Mouse (Mus musculus) c-Kit-positive CD71-negative TER-119-negative erythroid progenitor cells, embryonic 14.5 days (primary cell): ENCODE data around the gene Nmnat3.

Experiments used
- DNase-seq: peaks from one replicate; pipeline ENCODE4 v3.0.0-alpha.2; 2013; ENCODE audit warnings: low read depth

The Nmnat3 gene

DNA sequence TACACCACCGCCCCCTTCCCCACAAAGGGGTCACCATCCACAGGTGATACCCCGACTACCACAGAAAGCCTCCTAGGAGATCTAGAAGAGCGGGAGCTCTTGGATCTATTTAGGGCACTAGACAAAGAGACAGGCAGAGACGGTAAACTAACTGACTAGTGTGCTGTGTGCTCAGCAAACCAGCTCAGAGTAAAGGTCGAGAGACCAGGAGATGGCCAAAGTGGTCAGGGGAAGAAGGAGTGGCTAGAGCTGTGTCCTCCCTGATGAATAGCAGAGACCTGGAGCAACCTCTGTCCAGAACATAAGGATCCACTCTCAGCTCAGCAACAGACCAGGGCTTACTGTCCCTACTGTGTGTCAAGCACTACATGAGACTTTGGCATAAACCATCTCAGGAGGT is 135.4 kb downstream of the Nmnat3 start, which contains the start of gene Rbp1:
Gene Rbp1, plus strand, starts transcription at position 306 of the 400 bp plus-strand sequence.
- no peak for DNase-seq

DNA sequence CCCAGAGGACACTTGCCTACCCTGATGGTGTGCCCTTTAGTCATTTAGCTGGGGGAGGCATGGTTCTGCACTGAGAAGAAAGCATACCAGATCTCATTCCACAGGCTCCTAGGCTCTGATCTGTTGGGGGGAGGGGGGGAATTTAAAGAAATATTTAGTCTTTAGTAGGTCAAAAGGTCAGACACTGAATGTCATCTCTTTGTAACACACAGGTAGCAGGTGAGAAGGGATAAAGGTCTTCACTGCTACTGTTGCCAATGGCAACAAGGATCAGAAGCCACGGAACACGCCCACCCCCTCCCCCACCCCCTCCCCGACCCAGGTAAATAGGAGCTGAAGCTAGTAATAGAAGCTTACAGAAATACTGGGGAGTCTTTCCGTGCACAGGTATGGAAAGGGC is 136.5 kb downstream of the Nmnat3 start:
- no peak for DNase-seq

DNA sequence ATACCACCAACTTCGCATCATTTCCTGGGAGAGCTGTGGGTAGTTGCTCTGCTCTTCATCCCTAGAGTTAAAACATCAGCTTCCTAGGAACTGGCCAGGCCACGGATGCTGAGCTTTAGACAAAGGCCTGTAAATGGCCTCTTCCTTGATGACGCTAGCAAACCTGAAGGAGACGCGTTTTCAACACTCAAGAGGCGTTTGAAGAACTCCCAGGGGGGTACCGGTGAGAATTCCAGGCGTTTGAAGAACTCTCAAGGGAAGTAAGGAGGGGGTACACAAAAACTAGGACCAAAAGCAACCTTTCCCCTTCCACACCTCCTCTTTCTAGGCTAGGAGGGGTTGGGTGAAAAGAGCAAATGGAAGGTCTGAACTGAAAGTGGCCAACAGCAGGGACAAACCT is 137.1 kb downstream of the Nmnat3 start:
- DNase-seq: no peak

DNA sequence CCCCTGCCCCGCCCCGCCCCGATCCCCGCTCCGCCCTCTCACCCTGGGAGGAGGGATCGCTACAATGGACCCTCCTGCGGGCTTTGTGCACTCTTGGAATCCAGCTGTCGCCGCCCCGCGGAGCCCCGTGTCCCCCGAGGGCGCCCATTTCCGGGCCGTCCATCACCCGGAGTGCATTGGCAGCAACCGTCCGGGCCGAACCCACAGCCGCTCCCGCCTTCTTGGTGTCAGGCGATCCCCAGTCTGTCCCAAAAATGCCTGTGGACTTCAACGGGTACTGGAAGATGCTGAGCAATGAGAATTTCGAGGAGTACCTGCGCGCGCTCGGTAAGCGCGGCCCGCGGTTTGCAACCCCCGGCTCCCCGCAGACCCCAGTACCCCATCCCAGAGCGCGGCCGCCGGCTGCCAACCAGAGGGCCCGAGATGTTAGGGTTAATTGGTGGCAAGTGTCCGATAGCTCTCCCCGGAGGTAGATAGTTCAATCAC is 137.5 kb downstream of the Nmnat3 start:
- no peak for DNase-seq

DNA sequence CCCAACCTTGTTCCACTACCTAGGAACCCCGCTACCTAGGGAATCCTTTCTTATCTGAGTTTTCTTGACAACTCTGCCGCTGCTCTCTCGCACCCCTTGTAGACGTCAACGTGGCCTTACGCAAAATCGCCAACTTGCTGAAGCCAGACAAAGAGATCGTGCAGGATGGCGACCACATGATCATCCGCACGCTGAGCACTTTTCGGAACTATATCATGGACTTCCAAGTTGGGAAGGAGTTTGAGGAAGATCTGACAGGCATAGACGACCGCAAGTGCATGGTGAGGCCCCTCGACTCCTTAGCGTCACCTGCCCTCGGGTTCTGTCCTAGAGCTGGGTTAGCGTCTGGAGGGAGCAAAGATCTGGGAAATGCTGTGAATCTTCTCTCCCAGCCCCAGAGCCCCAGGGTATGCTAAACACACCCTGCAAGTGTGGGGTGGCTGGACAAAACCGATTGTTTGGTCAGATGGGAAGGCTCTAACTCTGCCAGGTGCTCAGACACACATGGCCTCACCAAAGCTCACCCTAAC is 138.2 kb downstream of the Nmnat3 start:
- DNase-seq: no peak

DNA sequence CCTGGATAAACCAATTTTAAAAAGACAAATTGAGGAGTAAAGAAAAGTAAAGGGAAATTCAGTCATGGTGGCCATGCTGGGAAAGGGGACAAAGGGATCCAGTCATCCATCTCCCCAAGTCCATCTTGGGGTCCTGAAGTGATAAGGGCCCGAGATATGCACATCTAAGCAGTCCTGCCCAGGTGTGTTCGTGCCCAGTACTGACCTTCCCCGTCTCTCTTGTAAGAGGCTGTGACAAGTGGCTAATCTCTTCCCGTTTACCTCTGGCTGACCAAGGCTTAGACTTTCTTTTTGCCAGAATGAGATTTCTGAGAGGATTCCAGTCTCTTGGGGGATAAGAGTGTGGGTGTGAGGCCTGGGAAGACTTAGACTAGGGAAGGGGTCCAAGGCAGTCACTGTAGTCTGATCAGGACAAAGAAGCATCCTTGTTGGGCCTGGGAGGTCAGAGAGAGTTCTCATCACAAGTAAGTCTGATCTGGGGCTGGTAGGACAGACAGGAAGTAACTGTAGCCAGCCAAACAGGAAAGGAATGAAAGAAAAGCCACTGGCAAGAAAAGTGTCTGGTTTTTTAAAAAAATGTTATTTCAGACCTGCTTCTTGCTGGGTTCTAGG is 140.8 kb downstream of the Nmnat3 start:
- DNase-seq: no peak

DNA sequence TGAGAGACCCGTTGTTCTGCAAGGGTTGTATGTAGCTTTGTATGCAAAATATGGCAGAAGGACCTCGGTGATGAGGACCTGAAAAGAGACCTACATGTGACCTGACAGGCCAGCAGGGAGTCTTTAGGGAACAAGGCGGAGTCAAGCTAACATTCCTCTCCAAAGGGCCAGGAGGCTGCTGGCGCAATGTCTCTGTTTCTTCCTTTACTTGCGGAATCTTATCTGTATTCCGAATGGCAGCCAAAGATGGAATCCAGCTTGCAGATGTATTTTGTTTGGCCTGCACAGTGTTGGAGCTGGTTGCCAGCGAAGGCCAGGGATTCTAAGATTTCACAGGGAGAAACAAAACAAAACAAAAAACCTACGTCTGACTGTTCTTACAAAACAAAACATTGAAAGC is 141.5 kb downstream of the Nmnat3 start:
- no peak for DNase-seq

DNA sequence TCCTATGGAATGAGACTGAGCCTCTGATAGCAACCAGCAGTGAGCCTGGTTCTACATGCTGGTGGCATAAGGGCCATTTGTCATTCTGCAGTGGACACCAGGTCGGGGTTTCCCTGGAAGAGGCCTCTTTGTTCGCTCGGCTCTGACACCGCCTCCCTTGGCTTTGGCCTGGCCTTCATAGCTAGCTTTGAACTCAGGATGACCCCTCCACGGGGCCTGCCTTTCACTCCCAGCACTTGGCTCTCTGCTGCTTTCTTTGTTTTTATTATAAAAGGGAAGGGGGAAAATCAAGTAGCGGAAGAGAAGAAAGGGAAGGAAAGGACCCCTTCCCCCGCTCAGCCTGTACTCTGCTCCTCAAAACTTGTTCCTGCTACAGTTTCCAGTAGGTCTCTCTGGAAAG is 142.6 kb downstream of the Nmnat3 start:
- DNase-seq: no peak

DNA sequence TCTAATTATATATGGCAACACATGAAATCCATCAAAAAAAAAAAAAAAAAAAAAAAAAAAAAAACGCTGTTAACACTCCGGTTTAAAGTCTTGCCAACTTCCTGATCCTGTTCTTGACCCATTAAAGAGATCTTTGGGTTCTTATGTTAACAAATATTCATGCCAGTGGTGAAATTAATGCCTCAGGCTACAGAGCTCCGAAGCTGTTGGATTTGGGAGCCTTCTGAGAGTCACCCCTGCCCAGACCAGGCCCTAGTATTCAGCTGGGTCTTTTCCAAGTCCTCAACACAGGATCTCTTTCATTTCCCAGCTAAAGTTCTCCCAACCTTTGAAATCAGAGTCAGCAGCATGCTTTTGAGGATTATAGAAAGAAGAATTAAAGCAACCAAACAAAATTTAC is 143.3 kb downstream of the Nmnat3 start:
- no peak for DNase-seq

DNA sequence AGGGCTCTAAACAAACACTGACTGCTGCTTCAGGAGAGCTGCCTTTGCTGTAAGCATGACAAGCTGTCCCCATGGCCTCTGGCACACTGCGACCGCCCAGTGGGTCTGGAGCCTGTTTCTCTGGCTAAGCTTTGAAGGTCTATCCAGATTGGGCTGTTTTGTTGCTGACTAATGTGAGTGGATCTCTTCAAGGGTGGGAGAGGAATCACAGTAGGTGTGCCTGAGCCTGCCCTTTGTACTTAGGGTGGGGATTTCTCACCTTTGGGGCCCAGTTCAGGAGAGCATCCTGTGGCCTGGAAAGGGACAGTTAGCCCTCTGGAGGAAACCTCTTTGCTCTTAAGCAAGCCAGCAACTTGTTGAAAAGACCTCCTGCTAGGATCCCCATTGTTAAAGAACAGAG is 145.8 kb downstream of the Nmnat3 start:
- no peak for DNase-seq

DNA sequence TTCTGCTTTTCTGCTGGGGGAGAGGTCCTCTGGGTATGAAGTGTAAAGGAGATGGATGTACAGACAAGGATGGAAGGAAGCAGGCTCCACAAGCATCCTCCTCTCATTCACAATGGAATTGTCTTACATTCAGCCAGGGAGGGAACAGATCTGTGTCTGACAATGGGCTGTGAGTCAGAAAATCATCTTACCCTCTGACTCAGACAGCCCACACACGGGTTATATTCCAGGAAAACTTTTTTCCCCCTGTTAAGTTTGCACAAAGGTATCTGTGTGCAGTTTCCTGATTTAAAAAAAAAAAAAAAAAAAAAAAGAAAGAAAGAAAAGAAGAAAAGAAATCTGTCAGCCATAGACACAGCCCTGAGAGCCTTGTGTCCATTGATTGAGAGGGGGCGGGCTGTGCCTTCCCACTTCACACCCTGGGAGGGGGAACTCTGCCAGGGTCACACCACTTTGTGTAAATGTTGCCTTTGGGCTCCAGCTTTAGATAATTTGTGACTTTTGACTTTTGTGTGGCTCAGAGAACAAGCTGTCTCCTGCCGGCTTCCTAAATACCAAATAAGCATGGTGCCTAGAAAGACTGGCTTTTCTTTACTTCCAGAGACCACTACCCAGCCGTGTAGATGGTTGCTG is 146.8 kb downstream of the Nmnat3 start:
- DNase-seq: no peak

DNA sequence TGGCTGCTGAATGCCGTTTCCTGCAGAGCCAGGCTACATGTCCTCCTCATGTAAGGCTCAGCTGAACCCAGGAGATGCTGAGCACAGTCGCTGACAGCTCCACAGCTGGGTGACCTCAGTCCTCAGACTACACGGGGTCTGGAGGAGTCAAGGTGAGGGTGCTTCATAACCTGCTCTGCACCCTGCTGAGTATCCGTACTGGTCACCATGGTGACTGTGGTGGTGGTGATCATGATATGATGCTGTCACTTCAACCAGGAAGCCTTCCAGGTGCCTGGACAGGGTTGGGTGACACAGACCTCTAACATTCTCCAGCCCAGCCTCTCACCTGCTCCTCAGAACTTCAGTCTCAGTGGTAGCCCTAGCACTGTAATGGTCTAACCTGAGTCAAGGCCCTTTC is 150.6 kb downstream of the Nmnat3 start:
- DNase-seq: no peak

DNA sequence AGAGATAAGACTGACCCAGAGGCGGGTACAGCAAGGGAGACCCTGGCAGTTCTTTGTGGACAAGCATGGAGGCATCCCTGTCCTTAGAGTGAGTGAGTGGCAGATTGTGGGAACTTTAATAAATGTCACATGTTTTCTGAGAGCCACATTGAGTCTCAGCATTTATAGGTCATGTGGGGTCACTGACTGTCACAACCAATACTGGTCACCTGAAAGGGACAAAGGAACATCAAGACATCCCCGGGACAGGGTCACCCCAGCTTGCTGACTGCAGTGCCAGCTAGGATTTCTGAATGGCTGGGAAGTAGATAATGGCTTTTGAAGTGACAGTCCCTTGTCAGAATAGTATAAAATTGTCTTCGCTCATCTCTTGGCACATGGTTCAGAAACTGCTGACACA is 151.9 kb downstream of the Nmnat3 start:
- DNase-seq: no peak

DNA sequence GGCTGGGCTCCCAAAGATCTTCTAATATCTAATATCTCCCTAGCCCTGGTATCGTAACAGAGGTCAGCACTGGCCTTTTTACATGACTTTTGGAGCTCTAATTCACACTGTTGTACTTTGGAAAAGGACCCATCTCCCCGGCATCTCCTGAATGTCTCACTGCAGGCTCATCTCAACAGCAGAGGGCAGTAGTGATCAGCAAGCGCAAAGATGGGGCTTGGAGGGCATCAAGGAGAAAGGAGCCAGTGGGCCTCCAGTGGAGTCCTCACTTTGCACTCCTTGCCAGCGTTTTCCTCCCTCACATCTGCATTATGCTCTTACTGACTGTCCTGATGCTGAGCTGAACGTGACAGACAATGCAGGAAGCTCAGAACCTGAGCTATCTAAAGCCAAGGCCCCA is 155.4 kb downstream of the Nmnat3 start:
- DNase-seq: peak; percentile 40

DNA sequence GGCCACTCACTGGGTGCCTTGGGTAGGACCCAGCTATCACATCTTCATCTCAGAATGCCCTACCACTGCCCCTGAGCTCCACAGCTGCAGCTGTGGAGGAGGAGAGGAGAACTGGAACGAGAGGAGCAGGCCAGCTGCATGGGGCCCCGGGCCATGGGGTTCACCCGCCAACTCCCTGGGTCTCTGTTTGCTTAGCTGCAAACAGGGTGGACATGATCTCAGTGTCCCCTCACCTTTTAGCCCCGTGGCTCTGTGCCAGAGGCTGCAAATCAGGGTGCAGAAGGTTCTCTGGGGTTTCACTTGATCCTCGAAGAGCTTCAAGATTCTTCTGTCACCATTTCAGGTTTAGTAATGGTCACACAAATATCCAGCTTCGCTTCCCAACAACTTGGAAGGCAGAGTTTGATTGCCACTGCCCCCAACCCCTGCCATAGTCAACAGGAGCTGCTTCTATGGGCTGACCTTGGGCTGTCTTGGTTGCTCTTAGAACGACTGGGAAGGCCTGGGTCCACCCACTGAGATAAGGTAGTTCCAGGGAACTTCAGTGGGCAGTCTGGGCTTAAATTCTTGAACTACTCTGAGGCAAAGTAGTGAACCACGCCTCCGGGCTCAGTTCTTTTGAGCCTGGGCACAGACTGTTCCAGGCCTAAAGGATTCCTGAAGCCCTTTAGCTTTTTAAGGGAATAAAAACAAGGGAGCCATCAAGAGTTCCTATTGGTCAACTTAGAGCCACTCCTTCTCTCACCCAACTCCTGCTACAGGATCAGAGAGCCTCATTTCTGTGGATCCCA is 158.3 kb downstream of the Nmnat3 start:
- no peak for DNase-seq

DNA sequence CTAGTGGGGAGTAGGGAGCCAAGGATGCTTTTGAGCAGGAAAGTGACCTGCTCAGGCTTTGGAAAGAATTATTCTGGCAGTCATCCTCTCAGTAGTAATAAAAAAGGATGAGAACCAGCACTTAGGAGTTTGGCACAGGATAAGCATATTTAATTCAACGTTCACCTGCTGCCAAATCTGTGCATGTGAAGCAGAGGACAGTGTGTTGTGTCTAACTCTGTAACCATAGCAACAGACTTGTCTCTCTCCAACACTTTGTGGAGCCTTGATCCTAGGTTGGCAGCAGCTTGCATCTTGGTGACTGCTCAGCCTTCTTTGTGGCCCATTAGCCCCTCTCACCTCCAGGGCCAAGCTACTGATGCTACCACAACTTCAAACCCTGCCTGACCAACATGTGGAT is 163.7 kb downstream of the Nmnat3 start:
- no peak for DNase-seq

DNA sequence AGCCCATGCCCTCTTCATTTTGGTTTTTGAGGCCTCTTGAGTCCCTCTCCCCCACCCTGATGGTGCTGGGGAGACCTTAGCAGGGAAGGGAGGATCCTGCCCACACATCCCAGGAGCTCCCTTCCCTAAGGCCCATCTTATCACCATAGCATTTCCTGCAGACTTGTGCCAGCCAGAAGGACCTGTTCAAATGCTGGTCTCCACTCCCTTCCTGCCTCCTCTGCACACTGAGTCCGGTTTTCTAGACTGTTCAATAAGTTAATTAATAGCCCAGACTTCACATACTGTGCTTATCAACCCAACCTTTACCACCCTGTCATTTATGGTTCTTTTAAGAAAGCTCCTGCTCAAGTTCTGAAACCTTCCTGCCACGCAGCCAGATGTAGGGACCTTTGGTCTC is 179.5 kb downstream of the Nmnat3 start:
- no peak for DNase-seq
